Mouse (Mus musculus): ENCODE data around the gene Rpl35a.
"Not testable (repeated sequence)": the region's sequence is repeated elsewhere in the genome, so short reads cannot be mapped to it uniquely, and the experiment has no call there.

Rpl35a gene

GRCm38 (mm10) chr16:33055655-33056054, 598 bp upstream of the Rpl35a start:
- DNase-seq (ENCODE audit: low read depth, low spot score), result peak; percentile 15

GRCm38 (mm10) chr16:33056786-33057185, 533 bp downstream of the Rpl35a start:
- peak; percentile 58 for DNase-seq (ENCODE audit: low read depth, low spot score)

- DNase-seq (ENCODE audit: low read depth, low spot score), result no peak
Observed at GRCm38 (mm10) chr16:33058033-33058432, 1.8 kb downstream of the Rpl35a start.

DNA sequence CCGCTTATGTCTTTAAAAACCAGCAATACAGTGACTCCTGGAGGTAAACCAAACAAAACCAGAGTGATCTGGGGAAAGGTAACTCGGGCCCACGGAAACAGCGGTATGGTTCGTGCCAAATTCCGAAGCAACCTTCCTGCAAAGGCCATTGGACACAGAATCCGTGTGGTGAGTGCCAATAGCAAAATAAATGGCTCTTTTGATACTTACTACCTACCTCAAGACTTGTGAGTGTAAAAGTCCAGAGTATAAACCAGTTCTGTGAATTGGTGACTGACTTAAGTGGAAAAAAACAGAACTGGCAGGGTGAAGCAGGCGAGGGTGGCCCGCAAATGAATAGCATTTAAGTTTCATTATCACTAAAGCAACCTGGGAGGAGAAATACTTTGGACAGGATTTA, 2.4 kb downstream of the Rpl35a start:
- not testable (repeated sequence) for DNase-seq (ENCODE audit: low read depth, low spot score)

DNA sequence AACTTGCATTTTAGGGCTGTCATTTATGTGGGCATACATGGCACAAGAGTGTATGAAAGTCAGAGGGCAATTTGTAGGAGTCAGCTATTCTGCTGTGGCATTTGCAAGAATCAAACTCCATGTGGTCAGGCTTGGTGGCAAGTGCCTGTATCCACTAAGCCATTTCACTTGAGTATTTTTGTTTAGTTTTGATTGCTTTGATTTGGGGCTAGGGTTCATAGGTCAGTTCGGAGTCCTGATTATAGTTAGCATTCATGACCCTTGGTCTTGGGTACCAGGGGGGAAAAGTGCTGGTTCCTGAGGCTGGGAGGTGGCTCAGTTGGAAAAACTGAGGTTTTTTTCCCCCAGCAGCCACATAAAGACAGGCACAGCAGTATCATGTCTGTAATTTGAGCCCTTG, 3.2 kb downstream of the Rpl35a start:
- DNase-seq (ENCODE audit: low read depth, low spot score), result no peak

GRCm38 (mm10) chr16:33060926-33061325, 4.7 kb downstream of the Rpl35a start:
- DNase-seq (ENCODE audit: low read depth, low spot score), result no peak

DNA sequence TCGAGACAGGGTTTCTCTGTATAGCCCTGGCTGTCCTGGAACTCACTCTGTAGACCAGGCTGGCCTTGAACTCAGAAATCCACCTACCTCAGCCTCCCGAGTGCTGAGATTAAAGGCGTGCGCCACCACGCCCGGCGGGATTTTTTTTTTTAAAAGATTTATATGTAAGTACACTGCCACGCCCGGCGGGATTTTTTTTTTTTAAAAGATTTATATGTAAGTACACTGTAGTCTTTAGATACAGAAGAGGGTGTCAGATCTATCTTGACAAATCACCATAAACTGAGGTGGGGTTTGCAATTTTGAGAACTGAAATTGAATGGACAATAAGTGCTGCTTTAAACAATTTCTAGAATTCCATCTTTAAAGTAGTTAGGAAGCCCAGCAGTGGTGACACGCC, 5.1 kb downstream of the Rpl35a start:
- no peak for DNase-seq (ENCODE audit: low read depth, low spot score)

- DNase-seq (ENCODE audit: low read depth, low spot score), result peak; percentile 97
Observed at GRCm38 (mm10) chr16:33062024-33062681, 5.9 kb downstream of the Rpl35a start, which contains the start of gene Lmln. Gene Lmln, plus strand, starts transcription at chr16:33062521.

GRCm38 (mm10) chr16:33062682-33063131, 6.5 kb downstream of the Rpl35a start:
- peak; percentile 86 for DNase-seq (ENCODE audit: low read depth, low spot score)

DNA sequence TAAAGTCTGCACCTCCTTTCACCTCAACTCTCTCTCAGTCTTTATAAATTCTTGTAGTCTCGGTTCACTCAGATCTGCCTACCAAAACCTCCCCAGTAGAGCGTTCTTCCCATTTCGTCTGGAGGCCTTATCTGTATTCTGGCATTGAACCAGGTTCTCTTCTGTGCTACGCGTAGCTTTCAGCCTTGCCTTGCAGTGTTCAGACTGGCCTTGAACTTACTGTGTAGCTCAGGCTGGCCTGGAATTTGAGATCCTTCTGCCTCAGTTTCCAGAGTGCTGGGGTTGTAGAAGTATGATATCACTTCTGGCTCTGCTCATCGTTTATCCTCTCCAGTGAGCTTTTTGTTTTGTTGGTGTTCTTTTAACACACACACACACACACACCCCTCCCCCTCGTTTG, 7.0 kb downstream of the Rpl35a start:
- DNase-seq (ENCODE audit: low read depth, low spot score), result peak; percentile 22

DNA sequence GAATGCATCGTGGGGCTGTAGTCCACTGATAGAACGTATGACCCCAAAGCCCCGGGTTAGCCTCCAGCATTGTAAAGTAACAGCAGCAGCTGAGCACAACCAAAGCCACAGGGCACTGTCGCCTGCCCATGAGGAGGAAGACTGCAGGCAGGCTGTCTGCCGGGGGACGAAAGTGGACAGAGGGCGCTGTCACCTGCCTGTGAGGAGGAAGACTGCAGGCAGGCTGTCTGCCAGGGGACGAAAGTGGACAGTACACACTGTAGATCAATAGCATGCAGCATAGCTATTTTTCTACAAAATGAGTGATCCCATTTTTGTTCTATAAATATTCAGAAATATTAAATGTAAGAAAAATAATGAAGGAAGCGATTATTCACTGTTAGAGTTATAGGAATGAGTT, 8.4 kb downstream of the Rpl35a start:
- no peak for DNase-seq (ENCODE audit: low read depth, low spot score)

DNA sequence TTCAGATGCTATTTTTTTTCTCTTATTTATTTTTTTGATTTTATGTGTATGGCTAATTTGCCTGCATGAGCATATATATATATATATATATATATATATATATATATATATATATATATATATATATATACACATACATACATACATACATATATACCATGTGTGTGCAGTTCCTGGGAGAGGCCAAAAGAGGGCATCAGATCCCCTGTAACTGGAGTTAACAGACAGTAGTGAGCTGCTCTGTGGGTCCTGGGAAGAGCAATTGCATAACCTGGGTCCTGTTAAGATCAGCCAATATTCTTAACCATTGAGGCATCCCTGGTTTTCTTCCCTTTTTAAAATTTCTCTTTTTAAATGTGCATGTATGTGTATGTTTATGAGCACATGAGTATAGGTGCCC, 14.7 kb downstream of the Rpl35a start:
- DNase-seq (ENCODE audit: low read depth, low spot score), result no peak

DNA sequence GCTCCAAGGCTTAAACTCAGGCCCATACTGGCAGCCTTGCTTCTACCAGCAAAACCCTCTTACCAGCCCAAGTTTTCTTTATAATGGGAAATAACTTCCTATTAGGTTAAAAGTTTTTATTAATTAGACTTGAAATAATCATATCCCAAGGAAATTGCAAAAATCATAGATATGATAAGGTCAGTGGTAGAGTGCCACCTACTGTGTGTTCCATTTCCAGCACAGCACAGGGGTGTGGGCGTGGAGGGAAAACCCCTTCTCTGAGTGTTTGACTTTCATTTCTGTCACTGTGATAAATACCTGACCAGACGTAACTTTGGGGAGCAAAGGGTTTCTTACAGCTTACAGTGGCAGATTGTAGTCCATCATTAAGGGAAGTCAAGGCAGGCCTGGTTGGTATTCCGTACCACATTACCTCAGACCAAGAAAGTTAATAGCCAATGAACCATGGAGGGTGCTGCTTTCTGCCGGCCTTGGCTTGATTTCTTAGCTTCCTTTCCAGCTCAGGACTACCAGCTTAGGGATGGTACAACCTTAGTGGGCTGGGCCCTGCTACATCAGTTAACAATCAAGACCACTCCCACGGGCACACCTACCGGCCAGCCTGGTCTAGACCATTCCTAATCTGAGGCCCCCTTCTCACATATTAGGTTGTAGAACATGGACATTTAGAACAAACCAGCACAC, 16.8 kb downstream of the Rpl35a start:
- no peak for DNase-seq (ENCODE audit: low read depth, low spot score)

- no peak for DNase-seq (ENCODE audit: low read depth, low spot score)
Observed at GRCm38 (mm10) chr16:33074967-33075366, 18.7 kb downstream of the Rpl35a start.

DNA sequence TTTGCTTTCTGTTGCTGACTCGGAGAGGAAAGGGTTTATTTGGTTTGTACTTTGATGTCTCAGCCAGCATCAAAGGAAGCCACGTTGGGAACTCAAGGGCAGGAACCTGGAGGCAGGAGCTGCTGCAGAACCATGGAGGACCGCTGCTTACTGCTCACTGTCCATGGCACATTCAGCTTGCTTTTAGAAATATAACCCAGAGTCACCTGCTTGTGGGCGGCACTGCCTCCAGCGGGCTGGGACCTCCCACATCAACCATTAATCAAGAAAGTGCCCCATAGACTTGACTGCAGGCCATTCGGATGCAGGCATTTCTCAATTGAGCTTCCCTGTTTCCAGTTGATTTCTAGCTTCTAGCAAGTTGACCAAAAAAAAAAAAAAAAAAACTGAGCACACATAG, 19.8 kb downstream of the Rpl35a start:
- no peak for DNase-seq (ENCODE audit: low read depth, low spot score)

- no peak for DNase-seq (ENCODE audit: low read depth, low spot score)
Observed at GRCm38 (mm10) chr16:33077069-33077627, 20.9 kb downstream of the Rpl35a start.

- no peak for DNase-seq (ENCODE audit: low read depth, low spot score)
Observed at GRCm38 (mm10) chr16:33080063-33080462, 23.8 kb downstream of the Rpl35a start.

- DNase-seq (ENCODE audit: low read depth, low spot score), result no peak
Observed at GRCm38 (mm10) chr16:33082951-33083350, 26.7 kb downstream of the Rpl35a start.

- no peak for DNase-seq (ENCODE audit: low read depth, low spot score)
Observed at GRCm38 (mm10) chr16:33083996-33084395, 27.7 kb downstream of the Rpl35a start.

DNA sequence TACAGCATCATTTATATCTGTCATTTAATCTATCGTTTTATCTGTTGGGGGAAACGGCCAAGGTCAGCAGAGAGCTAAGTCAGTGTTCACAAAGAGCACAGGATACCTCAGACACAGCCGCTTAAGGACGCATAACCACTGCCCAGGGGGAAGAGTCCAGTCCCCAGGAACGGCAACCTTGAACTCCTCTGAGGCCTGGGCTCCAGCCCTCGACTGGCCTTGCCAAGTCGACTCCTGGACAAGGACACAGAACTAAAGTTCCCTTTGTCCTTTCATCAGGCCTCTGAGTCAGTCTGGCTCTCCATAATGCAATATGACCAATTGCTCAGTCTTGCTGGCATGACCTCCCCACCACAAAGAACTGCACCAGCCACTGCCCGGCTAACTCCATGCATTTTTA, 29.4 kb downstream of the Rpl35a start:
- no peak for DNase-seq (ENCODE audit: low read depth, low spot score)

Measured in brain, adult 2 months (tissue).